Mouse (Mus musculus) left cerebral cortex, postnatal 10 days (tissue): Measurements from ENCODE around the gene Uggt1. TPM values are rescaled to one million over a fixed set of nuclear protein-coding genes. Genes with fewer than 3 reads are reported as not detected.

Source experiments
- DNase-seq, 2 experiments: peaks; one replicate each; pipeline ENCODE4 v3.0.0; 2021 to 2022; ENCODE audit warnings: low spot score in 2 of 2, mixed read lengths in 1 of 2; ENCODE audit errors: extremely low spot score in 1 of 2
- intact Hi-C: fragments of 180-260 bp; cut with DNase I; formaldehyde crosslinking; loops from one replicate; pipeline ENCODE4 v1.15.1; 2025
- total RNA-seq, 2 experiments: library from RNA; stranded (reverse); gene quantifications; 2 replicates each; pipeline ENCODE4 v1.2.3; 2021

Gene Uggt1
- 10 to 100 TPM; 41.2 to 43.8 TPM for total RNA-seq

DNA sequence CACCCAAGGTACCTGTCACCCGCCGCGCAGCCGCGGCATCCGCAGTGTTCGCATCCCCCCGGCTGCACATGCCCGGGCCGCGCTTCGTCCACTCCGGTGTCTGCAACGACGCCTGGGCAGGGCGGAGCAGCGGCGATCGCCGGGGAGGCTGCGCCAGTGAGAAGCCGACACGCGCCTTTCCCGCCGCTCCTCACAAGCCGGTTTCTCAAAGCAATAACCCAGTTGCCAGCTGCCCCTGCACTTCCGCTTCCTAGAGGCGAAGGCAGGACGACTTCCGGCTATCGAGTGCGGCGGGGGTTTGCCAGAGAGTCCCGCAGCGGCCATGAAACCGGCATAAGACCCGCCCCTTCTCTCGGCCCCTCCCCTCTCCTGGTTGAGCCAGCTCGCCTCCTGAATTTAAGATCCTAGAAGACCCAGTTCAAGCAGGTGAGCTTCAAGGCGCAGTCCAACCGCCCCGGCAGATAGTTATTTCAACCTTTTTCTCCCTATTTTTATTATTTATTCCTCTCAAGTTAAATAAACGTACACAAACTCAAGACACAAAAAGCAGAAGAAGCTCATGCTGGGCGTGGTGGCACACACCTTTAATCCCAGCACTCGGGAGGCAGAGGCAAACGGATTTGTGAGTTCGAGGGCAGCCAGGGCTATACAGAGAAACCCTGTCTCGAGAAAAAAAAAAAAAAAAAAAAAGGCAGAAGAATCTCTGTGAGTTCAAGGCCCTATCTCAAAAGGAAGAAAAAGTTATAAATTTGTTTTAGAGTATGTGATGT is at the start of gene Uggt1:
Gene Uggt1 (minus strand): TSS at position 663 of the 770 bp plus-strand sequence.
- intact Hi-C loops, result no loop called here
- DNase-seq, result peak; percentile 93 to 95

DNA sequence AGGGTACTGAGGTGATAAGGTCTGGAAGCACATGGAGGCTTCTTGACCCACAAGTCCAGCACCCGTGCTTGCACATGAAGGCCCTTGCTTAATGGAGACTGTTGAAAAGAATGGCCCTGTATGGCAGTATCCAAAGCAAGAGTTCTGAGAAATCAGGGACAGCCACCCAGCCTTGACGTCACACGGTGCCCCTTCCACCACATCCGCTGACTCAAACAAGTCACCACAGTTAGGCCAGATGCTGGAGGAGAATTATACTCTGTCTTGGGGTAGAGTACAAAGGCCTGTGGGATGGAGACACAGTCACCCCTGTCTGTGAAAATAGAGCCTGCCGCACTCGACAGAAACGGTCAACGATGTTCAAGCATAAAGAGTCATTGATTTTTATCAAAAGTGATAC is 49.0 kb upstream of the Uggt1 start:
- DNase-seq, result no peak
- intact Hi-C loops, result no loop called here

DNA sequence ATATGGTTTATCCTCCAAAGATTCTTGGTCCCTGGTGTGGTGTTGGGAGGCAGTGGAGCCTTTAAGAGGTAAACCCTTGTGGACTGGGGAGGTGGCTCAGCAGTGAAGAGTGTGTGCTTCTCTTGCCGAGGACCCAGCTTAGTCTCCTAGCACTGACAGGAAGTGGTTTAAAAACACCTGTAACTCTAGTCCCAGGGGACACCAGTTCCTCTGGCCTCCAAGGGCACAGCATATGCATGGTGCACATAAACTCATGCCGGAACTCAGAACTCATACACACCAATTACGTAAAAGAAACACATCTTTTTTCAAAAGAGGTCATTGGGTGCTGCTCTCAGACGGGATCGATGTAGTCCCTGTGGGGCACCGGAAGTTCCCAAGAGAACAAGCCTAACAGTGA is 37.3 kb upstream of the Uggt1 start:
- intact Hi-C loops, result no loop called here
- no peak for DNase-seq

DNA sequence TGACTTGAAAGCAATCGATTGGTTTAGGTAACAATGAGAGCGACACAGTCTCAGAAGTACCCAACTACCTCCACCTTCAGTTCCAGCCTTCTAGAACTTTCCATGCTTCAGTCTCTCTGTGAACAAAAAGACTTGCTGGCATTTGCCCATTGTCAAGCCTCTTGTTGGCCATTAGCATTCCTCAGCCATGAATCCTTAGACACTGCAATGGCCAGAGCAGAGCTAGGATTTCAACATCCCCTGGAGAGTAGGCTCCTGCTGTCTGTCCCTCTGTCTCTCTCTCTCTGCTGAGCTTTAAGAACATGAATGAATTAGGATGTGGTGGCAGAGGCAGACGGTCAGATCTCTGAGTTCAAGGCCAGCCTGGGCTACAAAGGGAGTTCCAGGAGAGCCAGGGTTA is 36.4 kb upstream of the Uggt1 start:
- intact Hi-C loops, result no loop called here
- no peak for DNase-seq

DNA sequence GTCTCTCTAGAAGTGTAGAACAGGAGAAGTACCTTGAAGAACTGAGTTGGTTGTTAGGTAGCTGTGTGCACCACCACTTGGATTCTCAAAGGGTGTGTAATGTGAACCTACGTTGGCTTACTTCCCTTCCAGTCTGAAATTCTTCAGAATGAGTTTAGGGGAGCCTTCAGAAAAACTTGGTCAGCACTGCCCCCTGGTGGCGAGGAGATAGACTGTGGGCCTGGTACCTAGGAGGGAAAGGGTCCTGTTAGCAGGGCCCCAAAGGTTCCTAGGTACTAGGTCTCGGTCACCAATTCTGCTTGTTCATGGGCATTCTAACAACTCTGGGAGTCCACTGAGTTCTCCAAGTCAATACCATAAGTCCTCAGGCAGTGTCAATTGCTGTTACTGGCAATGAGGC is 34.7 kb upstream of the Uggt1 start:
- DNase-seq, result peak; percentile 63 to 84
- intact Hi-C loops, result no loop called here

DNA sequence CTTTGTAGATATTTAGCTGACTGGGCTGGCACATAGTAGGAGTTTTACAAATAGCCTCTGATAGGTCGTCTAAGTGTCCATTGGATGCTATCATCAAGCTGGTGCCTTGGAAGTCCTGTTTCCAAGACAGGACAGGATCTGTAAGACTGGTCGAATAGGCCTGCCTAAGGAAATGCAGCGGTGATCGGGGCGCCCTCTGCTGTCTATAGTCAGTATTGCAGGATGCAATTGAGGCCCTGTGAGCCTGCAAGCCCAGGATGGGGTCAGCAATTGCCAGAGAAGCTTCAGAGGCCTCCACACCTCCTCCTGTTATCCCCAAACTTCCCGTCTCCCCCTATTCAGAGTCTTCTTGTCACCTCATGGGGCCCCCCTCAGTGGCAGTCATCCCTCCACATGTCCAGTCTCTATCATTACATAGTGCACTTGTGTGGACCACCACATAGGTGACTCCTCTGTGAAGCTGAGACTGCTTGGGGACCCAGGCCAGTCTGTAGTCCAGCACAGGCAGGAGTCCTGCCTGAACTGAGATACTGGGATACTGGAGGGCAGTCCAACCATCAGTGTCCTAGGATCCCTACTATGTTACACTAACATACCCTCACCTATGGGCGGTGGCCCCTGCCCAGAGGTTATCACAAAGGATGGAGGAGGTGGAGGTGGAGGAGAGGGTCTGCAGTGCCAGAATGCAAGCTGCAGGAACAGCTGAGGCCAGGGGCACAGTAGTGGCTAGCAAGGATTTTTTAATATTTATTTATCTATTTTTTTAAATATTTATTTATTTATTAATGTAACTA is 32.9 kb upstream of the Uggt1 start:
- intact Hi-C loops, result no loop called here

DNA sequence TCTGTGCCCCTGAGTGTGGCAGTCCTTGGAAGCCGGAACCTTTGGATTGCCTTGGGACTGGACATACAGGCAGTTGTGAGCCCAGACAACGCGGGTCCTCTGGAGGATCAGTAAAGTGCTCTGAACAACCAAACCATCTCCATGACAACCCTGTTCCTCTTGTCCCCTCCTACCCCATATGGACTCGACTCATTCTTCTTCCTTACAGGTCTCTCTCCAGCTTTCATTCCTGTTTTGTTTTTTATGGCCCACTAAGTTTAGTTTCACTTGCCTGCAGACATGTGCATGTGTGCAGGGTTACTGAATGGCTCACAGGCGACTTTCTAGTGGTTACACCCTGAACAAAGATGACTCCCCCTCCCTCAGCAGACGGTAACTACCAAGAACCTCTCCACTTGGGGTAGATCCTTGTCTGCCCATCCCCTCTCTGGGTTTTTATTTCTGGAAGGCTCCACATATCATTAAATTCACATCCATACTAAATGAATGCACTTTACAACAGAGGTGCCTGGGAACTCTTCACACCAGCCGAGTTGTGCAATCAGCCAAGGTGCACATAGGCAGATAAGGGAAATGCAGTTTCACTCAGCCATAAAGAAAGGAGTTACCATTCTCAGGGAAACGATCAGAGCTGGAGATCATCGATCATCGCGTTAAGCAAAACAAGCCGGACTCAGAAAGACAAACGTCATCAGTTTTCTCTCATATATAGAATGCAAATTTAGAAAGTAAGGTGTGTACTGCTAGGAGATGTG is 31.3 kb upstream of the Uggt1 start:
- DNase-seq, result no peak
- intact Hi-C loops, result no loop called here

More for the DNA sequence above, 32.9 kb upstream of the Uggt1 start:
- peak; percentile 44 to 77 for DNase-seq

DNA sequence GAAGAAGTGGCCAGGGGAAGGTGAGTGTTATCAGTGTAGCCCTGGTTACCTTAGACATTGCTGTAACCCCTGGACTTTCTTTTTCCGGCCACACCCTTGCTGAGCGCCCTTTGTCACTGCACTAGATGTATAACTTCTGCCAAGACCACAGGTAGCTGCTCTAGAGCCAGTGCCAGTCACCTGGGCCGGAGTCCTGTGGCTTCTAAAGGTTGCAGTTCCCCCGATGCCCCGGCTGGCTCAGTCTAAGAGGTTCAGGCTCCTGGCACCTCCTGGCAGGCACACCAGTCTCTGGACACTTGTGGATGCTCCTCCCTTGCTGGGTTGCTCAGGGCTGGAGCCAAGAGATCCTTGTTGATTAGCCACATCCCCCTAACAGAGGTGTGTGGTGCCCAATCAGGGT is 29.9 kb upstream of the Uggt1 start, which contains the start of gene Neurl3:
Gene Neurl3 (minus strand): TSS at position 225 of the 400 bp plus-strand sequence.
- intact Hi-C loops, result no loop called here
- DNase-seq, result no peak

DNA sequence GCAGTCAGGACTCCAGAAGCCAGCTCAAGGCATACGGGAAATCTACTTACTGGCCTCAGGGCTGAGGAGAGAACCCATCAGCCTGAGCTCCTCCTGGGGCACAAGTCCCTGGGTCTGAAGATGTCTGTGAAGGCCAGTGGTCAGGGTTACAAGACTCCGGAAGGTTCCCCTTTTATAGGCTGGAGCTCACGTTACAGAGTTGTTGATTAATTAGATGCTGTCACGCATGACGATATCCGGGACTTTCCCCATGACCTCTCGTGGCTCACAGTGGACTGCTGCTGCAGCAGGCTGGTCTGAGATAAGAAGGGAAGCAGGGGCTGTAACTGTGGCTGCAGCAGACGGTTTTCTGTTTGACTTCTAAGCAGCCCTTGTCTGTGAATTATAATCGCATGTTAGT is 28.8 kb upstream of the Uggt1 start:
- DNase-seq, result no peak
- intact Hi-C loops, result no loop called here

DNA sequence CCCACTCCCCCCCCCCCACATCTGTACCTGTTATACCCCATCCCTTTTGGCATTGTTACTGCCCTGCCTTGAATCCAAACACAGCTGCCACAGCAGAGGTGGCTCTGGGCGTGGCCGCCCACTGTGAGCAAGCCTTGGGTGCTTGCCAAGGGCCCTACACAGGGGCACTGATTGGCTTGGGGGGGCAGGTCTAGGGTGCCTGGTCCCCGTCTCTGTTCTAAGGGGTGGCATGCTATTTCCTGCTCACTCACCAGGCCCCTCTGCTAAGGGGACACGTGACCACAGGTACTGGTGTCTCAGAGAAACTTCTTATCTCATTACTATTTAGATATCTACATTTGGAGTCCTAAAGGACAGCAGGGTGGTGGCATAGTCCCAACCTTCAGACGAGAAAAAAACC is 28.0 kb upstream of the Uggt1 start:
- intact Hi-C loops, result no loop called here
- DNase-seq, result peak in 1 of 2 experiments; percentile 54

DNA sequence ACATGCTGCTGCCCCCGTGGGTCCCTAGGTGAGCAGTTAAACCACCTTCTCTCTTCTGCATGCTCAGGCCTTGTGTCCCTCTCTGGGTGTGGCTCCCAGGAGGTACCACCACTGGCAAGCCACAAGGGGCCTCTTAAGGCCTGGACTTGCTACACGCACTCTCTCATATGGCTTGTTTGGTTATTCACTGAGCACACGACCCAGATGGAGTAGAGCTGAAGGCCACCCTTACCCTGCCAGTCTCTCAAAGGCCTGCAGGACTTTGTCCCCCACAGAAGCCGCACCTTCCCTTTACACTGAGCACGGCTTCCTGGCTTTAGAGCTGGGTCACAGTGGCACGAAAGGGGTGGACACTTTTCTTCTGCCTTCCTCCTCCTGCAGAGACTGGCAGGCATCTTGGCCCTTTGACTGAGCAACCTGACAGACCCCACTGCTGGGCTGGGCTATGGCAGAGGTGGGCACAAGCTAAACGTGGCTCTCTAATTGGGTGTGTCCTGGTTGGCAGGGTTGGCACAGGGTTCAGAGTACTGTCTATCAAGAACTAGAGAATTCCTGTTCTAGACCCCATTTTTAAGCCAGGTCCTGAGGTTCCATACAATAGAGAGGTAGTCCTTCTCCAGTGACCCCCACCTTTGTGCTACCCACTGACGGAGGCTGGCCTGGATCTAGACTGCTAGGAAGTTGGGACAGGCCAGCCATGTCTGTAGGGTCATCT is 27.2 kb upstream of the Uggt1 start:
- intact Hi-C loops, result no loop called here

DNA sequence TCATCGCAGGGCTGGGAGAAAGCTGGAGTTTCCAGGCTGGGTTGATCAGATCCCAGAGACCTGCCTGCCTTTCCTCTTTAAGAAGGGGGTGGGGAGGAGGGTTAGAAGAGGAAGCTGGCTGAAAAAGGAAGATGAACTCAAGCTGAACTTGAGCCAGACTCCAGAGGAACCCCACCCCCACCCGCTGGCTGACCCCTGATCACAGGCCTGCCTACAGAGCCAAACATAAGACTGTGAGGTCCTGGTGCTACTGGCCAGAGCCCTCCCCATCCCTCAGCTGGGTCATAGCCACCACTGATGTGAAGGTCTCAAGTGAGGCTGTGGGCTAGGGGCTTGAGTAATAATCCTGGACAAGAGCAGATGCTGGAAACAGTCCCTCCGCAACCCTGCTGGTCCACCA is 26.1 kb upstream of the Uggt1 start:
- intact Hi-C loops, result no loop called here
- peak in 1 of 2 experiments; percentile 35 for DNase-seq

More for the DNA sequence above, 27.2 kb upstream of the Uggt1 start:
- no peak for DNase-seq

DNA sequence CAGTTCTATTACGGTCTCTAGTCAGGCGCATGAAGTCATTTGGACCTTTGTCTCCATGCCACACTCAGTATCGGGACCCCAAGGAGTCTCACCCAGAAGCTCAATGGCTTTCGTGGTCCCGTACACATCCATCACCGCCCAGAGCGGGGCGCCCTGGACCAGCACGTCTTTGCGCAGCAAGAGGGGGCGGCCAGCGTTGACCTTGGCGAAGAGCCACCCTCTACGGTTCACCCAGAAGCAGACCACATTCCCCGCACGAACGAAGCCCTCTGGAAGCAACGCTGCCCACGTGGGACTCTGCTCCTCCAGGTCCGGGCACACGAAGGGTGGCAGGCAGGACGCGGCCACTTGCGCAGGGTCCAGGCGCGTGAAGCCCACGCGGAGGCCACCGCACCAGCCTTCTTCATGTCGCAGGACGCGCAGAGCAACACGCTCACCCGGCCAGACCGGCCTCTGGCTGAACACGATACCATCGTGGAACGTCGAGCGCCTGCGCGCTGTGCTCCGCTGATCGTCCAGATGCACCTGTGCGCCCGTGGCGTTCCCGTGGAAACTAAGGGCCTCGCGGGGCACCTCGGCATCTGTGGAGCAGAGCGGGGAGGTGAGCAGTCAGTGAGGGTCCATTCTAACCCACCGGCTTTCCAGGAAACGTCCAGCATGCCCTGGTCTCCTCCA is 24.7 kb upstream of the Uggt1 start:
- DNase-seq, result peak in 1 of 2 experiments; percentile 49
- intact Hi-C loops, result no loop called here

DNA sequence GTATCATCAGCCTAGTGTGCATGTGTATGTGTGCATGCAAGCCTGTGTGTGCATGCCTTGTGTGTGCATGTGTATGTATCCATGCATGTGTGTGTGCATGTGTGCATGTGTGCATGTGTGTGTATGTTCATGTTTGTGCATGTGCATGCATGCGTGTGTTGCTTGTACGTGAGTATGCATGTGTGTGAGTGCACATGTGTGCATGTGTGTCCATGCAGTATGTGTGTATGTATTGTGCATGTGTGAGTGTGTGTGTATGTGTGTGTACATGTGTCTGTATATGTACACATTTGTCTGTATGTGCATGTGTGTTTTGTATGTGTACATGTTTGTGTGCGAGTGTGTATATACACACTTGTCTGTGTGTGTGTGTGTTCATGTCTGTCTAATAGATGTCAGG is 23.1 kb upstream of the Uggt1 start:
- intact Hi-C loops, result no loop called here
- DNase-seq, result no peak

DNA sequence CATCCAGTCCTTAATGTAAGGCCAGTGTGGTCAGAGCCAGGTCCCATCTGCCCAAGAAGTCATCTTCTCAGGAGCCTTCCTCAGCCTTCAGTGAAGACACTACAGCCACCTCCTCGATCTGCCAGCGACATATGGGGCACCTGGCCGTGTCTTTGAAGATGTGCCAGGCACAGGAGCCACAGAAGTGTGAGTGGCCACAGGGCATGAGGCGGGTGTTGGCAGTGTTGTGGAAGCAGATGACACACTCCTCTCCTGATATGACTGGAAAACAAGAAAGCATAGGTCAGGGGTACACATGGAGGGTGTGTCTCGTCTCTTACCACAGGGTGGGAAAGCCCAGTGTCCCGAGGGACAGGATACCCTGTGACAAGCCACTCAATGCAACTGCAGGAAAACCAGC is 21.8 kb upstream of the Uggt1 start:
- intact Hi-C loops, result no loop called here
- no peak for DNase-seq

DNA sequence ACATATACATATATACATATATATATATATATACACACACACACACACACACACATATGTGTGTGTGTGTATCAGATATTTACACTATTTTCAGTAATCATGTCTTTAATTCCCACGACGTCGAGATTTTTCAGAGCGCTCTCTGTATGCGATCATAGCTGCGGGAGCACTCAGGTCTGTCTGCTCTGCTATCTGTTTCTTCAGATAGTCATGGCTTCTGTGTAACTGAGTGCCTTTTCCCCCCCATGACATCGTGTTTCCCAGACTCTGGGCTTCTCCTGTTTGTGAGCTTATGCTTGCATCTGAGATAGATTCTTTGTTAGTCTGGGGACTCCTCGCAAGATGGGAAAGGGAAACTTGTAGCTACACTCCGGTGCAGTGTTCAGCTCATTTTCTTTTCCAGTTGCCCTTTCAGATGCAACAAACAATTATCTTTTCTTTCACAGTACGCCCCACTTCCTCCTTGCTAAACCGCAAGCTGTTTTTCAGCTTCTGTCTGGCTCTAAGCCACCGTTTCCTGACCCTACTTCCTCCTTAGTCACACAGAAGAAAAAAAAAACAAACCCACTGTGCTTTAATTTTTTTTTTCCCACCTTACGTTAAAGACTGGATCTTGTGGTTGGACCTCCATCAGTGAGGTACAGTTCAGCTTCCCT is 19.4 kb upstream of the Uggt1 start:
- DNase-seq, result peak; percentile 37 to 70
- intact Hi-C loops, result no loop called here

DNA sequence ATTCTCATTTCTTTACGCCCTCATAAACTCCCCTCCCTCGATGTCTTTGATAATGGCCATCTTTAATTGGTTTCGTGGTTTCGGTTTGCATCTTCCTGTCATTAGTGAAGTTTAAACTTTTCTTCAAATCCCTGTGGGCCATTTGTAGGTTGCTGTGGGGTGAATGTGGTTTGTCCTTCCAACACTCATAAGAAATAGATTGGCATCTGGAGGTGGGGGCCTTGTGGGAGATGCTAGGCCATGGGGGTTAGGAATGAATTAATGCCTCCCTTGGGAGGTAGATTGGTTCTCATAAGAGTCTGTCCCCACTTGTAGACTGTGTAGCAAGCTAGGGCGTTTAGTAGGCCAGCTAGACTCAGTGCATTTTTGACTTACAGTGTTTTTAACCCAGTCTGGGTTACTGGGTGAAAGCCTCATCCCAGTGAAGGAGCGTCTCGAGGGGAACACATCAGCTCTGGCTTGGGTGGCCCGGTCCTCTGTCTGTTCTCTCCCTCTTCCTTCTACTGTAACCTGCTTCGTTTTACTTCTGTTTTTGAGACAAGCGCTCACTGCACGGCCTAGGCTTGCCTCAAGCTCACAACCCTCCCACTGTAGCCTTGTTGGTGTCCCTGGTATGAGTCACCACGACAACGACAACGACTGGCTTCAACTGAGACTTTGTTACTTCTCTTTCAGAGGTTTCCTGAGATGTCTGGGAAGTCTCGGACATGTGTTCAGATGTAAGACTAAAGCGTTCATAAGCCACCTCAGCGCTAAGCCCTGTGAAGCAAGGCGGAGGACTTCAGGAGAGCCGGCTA is 17.4 kb upstream of the Uggt1 start:
- intact Hi-C loops, result no loop called here
- no peak for DNase-seq
